Mouse (Mus musculus) gastrocnemius, postnatal 36 days (tissue): Measurements from ENCODE around the gene Stk17b. TPM values are rescaled to one million over a fixed set of nuclear protein-coding genes. Genes with fewer than 3 reads are reported as not detected.
"Not testable (repeated sequence)": the region's sequence is repeated elsewhere in the genome, so short reads cannot be mapped to it uniquely, and the experiment has no call there.

ENCODE experiments used
- DNase-seq, 2 experiments: peaks; one replicate each; pipeline ENCODE4 v3.0.0; 2022
- intact Hi-C: fragments of 180-260 bp; cut with DNase I; formaldehyde crosslinking; loops from one replicate; pipeline ENCODE4 v1.15.1; 2025
- total RNA-seq, 2 experiments: library from RNA; stranded (reverse); gene quantifications; 2 replicates each; pipeline ENCODE4 v1.2.3; 2021

Stk17b gene
- total RNA-seq, 2 experiments from 2014 or later, result 5.7 to 7.6 TPM

- DNase-seq, intact Hi-C loops: not testable (repeated sequence)
Measured at GRCm38 (mm10) chr1:53740077-53740776, 44.8 kb downstream of the Stk17b start.

DNA sequence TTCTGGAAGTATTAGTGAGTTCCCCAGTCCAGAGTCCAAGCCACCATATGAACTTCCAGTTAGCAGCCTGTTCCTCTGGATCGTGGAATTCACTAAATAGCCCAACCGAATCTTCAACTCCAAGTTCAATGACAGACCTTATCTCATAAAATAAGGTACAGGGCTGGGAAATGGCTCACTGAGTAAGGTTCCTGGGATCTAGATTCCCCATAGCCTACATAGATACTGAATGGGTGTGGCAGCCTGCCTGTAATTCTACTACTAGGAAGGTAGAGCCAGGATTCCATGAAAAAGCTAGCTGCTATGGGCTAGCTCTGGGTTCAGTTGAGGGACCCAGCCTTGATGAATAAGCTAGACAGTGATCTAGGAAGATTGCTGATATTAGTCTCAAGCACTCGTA, 48.4 kb downstream of the Stk17b start:
- no peak for DNase-seq
- intact Hi-C loops, result no loop called here

- intact Hi-C loops, result no loop called here
- DNase-seq, result no peak
Measured at GRCm38 (mm10) chr1:53728489-53729225, 56.4 kb downstream of the Stk17b start.

- DNase-seq, result no peak
- intact Hi-C loops, result no loop called here
Measured at GRCm38 (mm10) chr1:53726883-53727282, 58.1 kb downstream of the Stk17b start.

- DNase-seq, result no peak
- intact Hi-C loops, result no loop called here
Measured at GRCm38 (mm10) chr1:53721353-53721752, 63.7 kb downstream of the Stk17b start.

DNA sequence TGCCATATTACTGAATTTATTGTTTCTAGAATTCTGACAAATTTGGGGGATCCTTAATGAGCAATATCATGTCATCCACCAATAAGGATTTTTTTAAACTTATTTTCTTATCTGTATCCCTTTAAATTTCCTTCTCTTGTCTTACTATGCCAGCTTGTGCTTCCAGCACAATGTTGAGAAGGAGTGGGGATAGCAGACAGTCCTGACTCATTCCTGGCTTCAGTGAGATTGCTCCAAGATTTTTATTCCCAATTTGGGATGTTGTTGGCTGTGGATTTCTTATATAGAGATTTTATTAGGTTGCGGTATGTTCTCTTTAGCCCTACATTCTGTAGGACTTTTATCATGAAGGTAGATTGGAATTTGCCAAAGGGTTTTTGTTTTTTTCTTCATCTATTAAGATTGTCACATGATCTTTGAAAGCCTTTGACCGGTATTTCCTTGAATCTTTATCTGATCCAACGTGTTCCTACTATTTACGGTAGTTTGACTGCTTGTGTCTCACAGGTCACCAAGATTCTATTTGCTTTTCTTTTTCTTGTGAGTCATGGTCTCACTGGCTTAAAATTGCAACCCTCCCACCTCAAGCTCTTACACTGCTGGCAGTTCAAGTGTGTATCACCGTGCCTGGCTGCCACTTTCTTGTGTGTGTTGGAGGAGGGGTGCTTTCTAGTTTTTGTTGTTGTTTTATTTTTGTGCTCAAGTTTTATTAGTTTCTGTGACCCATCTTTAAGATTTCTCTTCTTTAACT, 64.2 kb downstream of the Stk17b start:
- no peak for DNase-seq
- intact Hi-C loops, result no loop called here

DNA sequence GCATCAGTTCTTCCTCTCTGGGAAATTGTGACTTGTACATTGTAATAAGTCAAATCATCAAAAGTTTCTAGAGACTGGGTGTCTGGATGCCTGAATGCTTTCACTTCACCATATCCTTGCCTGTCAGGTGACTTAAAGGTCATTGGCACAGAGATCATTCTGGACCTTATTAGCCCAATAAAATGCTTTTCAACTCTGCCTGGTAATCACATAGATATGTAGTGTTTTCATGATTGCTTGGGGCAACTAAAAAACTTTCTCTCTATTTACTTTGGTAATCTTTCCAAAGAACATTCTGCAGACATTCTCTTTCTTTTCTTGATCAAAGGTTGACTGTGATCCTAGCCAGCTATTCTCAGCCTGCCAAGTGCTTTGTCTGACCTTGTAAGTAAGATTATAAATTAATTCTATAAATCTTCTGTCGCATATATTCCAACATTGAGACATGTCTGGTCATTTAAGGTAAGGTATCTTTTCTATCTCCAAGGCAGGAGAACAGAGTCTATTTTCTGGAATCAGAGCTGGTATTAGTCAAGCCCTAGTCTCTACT, 69.0 kb downstream of the Stk17b start:
- DNase-seq, result no peak
- intact Hi-C loops, result loop anchor here (5.0 kb wide), 1 partner anchor 176 kb away; no protein-coding TSS in a partner anchor

- DNase-seq, result no peak
- intact Hi-C loops, result loop anchor here (5.0 kb wide), 1 partner anchor 177 kb away; no protein-coding TSS in a partner anchor
Measured at GRCm38 (mm10) chr1:53715446-53715845, 69.6 kb downstream of the Stk17b start.

- DNase-seq, intact Hi-C loops: not testable (repeated sequence)
Measured at GRCm38 (mm10) chr1:53713383-53713782, 71.6 kb downstream of the Stk17b start.

DNA sequence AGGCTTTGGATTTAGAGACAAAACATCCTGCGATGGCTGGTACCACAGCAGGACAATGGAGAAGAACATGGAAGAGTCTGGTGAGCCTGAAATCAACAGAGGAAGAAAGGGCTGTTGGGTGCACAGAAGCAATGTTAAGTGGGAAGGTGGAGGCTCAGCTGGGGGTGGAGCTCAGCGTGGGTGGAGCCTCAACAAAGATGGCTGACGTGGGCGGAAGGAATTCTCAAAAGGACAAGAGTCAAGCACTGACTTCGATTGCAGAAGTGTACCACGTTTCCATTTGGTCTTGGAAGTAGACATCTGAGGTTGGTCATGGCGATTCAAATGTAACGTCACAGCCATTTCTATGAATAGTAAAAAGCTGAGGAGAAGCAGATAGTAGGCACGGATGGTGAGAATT, 74.0 kb downstream of the Stk17b start:
- DNase-seq, result no peak
- intact Hi-C loops, result no loop called here

DNA sequence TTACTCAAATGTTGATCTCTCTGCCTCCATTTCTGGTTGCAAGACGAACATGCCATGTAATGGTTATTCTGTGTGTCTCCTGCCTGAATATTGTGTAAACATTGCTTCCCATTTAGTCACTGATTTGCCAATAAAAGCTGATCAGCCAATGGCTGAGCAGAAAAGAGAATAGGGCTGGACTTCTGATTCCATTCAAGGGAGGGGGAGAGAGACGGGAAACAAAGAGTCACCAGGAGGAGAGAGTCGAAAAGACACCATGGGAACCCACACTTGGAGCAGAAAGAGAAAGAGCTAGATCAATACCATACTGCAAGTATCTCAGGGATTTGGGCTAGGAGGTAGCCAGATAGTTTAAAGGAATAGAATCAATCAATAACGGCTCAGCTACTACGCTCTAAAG, 75.4 kb downstream of the Stk17b start:
- intact Hi-C loops, DNase-seq: not testable (repeated sequence)

DNA sequence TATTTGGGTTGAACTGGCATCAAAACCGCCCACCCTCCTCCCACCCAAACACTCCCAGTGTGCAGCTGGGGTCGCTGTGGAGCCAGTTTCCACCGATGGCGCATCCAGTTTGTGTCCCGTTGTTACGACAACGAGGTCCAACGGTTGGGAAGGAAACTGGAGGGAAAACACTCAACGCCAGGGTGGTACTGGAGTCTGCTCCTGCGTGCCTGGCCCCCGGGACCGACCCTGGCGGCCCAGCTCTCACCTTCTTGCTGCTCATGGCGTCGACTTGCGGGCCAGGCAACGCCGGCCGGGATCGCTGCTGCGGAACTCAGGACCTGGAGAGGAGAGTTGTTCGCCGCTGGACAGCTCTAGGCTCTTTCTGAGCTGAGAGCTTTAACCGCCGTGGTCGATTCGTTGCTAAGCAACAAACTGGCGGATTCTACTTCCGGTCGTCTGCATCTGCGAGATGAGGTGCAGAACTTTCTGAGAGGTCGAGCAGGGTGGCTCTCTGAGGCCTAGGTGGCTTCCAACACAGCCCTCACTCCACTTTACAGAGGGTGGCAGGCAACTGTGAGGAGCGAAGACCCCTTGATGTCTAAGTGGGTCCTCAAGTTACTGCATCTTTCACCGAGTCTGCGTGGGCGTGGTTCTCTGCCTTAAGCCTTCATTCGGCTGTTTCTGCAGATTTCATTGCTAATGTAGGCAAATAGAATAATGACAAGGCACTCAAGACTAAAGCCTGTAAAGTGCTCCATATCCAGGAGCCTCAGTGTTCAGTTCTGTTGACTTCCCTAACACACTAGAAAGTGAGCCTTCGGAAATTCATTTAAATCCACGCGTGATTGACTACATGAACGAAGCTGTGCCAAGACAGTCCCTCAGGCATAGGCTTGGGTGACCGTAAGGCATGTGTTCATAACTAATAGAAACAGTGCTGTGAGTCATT, 78.3 kb downstream of the Stk17b start, which contains the start of gene Dnah7a:
Gene Dnah7a, minus strand, starts transcription at position 354 of the 931 bp plus-strand sequence.
- intact Hi-C loops, result no loop called here
- DNase-seq, result peak in 1 of 2 experiments; percentile 14

Other genes with a start within 250 kb of the Stk17b start
- gene Dnah7a, start 78.4 kb downstream of the Stk17b start, total RNA-seq, result not detected